Mouse (Mus musculus): ENCODE results near the gene Gm6882.
"Not testable (repeated sequence)": the region's sequence is repeated elsewhere in the genome, so short reads cannot be mapped to it uniquely, and the experiment has no call there.

The Gm6882 gene

DNA sequence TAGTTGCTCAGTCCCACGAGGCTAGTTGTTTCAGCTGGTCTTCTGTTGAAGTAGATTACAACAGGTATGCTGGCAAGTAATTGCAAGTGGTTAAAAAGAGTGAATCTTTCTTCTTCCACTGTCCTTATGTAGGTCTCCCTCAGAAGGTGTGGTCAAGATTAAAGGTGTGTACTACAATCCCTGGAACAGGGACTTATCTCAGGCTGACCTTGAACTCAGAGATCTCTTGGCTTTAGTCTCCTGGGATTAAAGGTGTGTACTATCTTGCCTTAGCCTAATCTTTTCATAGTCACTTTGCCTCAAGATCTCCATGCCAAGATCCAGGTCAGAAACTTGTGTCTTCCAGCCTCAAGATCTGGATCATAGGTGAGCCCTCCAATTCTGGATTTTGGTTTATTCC is at the start of gene Gm6882:
TSS of gene Gm6882 (minus strand) at position 101 of the 400 bp plus-strand sequence.
- DNase-seq (ENCODE audit: low read depth, low spot score) = not testable (repeated sequence)

All from R1 (cell line).